Mouse (Mus musculus): ENCODE measurements around the gene Btrc.

GRCm38 (mm10) chr19:45527931-45528534 is 164.5 kb downstream of the Btrc start:
- no peak for TF ChIP-seq POLR2A (IDR thresholded peaks at IDR 0.05; ENCODE audit: borderline replicate concordance, low read depth, low read length)
- no peak for TF ChIP-seq CTCF (IDR thresholded peaks at IDR 0.05; ENCODE audit: low read depth, low read length)
